In genomic region chr3:96343471-96344120, GRCm38 (mm10) we compare ENCODE assay signal across 23 mouse cellular contexts. TPM values are rescaled to one million over a fixed set of nuclear protein-coding genes. Genes with fewer than 3 reads are reported as not detected.
DNase-seq lines count a peak whose midpoint lies in the region; ATAC-seq and TF ChIP-seq lines count a peak whose summit lies in the region.
"Had no signal": no experiment of that assay in that cellular context is flagged by ENCODE, and none has a peak within 500 bp of the region (broad histone marks: within the 10 kb centered on the region; RNA-seq: fewer than 3 reads in every experiment).

No protein-coding gene starts in this region.

- no peaks in the 10 kb centered on the region for H3K9me3 ChIP-seq in heart, embryonic 11.5 days (replicated peaks; ENCODE audit: control insufficient read depth, low read length)
- H3K9me3 ChIP-seq in midbrain, embryonic 10.5 days (replicated peaks): no peaks in the 10 kb centered on the region
- H3K9me3 ChIP-seq in midbrain, embryonic 14.5 days (ENCODE audit: control insufficient read depth, low read length): no peaks in the 10 kb centered on the region
- no peaks in the 10 kb centered on the region for H3K9me3 ChIP-seq in ES-E14 (ENCODE audit: control insufficient read depth, insufficient read depth, low read depth, low read length)
- no peaks in the 10 kb centered on the region for H3K9me3 ChIP-seq in limb, embryonic 11.5 days (ENCODE audit: control insufficient read depth, low read length)
- H3K9me3 ChIP-seq in forebrain, embryonic 12.5 days: no peaks in the 10 kb centered on the region
- H3K9me3 ChIP-seq: embryonic facial prominence, embryonic 15.5 days; midbrain, embryonic 12.5 days had no signal

- no peaks in the 10 kb centered on the region for H3K36me3 ChIP-seq in heart, embryonic 11.5 days (ENCODE audit: control insufficient read depth, insufficient read depth, low read length)
- no peaks in the 10 kb centered on the region for H3K36me3 ChIP-seq in midbrain, embryonic 10.5 days
- no peaks in the 10 kb centered on the region for H3K36me3 ChIP-seq in midbrain, embryonic 14.5 days (ENCODE audit: control insufficient read depth, insufficient read depth, low read length)
- no peaks in the 10 kb centered on the region for H3K36me3 ChIP-seq in ES-E14 (ENCODE audit: control insufficient read depth, insufficient read depth, low read length, poor library complexity, severe bottlenecking)
- no peaks in the 10 kb centered on the region for H3K36me3 ChIP-seq in limb, embryonic 11.5 days (ENCODE audit: control insufficient read depth, insufficient read depth, low read length)
- H3K36me3 ChIP-seq in forebrain, embryonic 12.5 days (replicated peaks): no peaks in the 10 kb centered on the region
- H3K36me3 ChIP-seq: embryonic facial prominence, embryonic 15.5 days; midbrain, embryonic 12.5 days had no signal

- ATAC-seq in heart, embryonic 11.5 days (replicated peaks; ENCODE audit: insufficient number of reproducible peaks, low FRiP score, low TSS enrichment): no peak
- no peak for ATAC-seq in midbrain, embryonic 14.5 days (ENCODE audit: low FRiP score, low TSS enrichment)
- no peak for ATAC-seq in limb, embryonic 11.5 days (ENCODE audit: insufficient number of reproducible peaks, low FRiP score, low TSS enrichment, low read depth)
- ATAC-seq in forebrain, embryonic 12.5 days (ENCODE audit: low FRiP score): no peak
- ATAC-seq: hindbrain, postnatal 0 days; Patski had no signal

- intact Hi-C loops in heart, postnatal 36 days (cut with DNase I): no loop called here

- H3K4me3 ChIP-seq in heart, embryonic 11.5 days (ENCODE audit: low read depth, low read length): no peak overlapping the region
- peak overlapping the region; percentile 37 for H3K4me3 ChIP-seq in midbrain, embryonic 10.5 days
- no peak overlapping the region for H3K4me3 ChIP-seq in midbrain, embryonic 14.5 days (replicated peaks; ENCODE audit: low read depth, low read length)
- H3K4me3 ChIP-seq in ES-E14 (ENCODE audit: insufficient read depth in 1 of 2, low read depth in 1 of 2, low read length in 2 of 2, poor library complexity in 1 of 2, severe bottlenecking in 1 of 2): peak overlapping the region; percentile 46 to 47
- H3K4me3 ChIP-seq in limb, embryonic 11.5 days (ENCODE audit: low read depth, low read length): no peak overlapping the region
- no peak overlapping the region for H3K4me3 ChIP-seq in forebrain, embryonic 12.5 days (replicated peaks)
- H3K4me3 ChIP-seq: embryonic facial prominence, embryonic 15.5 days; midbrain, embryonic 12.5 days; myocyte had no signal

- no peak overlapping the region for H3K27ac ChIP-seq in heart, embryonic 11.5 days (ENCODE audit: low read depth, low read length)
- H3K27ac ChIP-seq in midbrain, embryonic 10.5 days (replicated peaks): no peak overlapping the region
- H3K27ac ChIP-seq in midbrain, embryonic 14.5 days (replicated peaks; ENCODE audit: low read depth, low read length): no peak overlapping the region
- peak overlapping the region; percentile 64 for H3K27ac ChIP-seq in ES-E14 (ENCODE audit: insufficient read depth, low read depth, low read length, poor library complexity, severe bottlenecking)
- H3K27ac ChIP-seq in limb, embryonic 11.5 days (replicated peaks; ENCODE audit: low read depth, low read length): no peak overlapping the region
- H3K27ac ChIP-seq in forebrain, embryonic 12.5 days: no peak overlapping the region
- H3K27ac ChIP-seq: embryonic facial prominence, embryonic 15.5 days; hindbrain, postnatal 0 days; liver, embryonic 14.5 days; macrophage; midbrain, embryonic 12.5 days; stomach, postnatal 0 days had no signal

- H3K4me1 ChIP-seq in heart, embryonic 11.5 days (ENCODE audit: control insufficient read depth, insufficient read depth, low read length): no peaks in the 10 kb centered on the region
- 0 out of 2 replicates have a peak, but pooled peaks cover 2% of the 10 kb centered on the region for H3K4me1 ChIP-seq in midbrain, embryonic 10.5 days
- H3K4me1 ChIP-seq in midbrain, embryonic 14.5 days (ENCODE audit: control insufficient read depth, insufficient read depth, low read length): no peaks in the 10 kb centered on the region
- peaks cover 9 to 10% of the 10 kb centered on the region in 2 experiments for H3K4me1 ChIP-seq in ES-E14 (ENCODE audit: control insufficient read depth in 2 of 2, insufficient read depth in 2 of 2, low read length in 2 of 2, poor library complexity in 1 of 2)
- no peaks in the 10 kb centered on the region for H3K4me1 ChIP-seq in limb, embryonic 11.5 days (ENCODE audit: control insufficient read depth, insufficient read depth, low read length)
- H3K4me1 ChIP-seq in forebrain, embryonic 12.5 days: no peaks in the 10 kb centered on the region
- H3K4me1 ChIP-seq: embryonic facial prominence, embryonic 15.5 days; midbrain, embryonic 12.5 days had no signal

- H3K4me2 ChIP-seq in heart, embryonic 11.5 days: peak overlapping the region; percentile 19; the same call in 1 of the 2 replicates
- no peak overlapping the region for H3K4me2 ChIP-seq in midbrain, embryonic 14.5 days (ENCODE audit: low read length)
- H3K4me2 ChIP-seq in limb, embryonic 11.5 days (ENCODE audit: low read depth, severe bottlenecking): no peak overlapping the region
- no peak overlapping the region for H3K4me2 ChIP-seq in forebrain, embryonic 12.5 days
- H3K4me2 ChIP-seq: embryonic facial prominence, embryonic 15.5 days; midbrain, embryonic 12.5 days had no signal

- in situ Hi-C loops in ES-E14 (cut with MboI; ENCODE audit: low sequenced_read_pairs in 2 of 2, unreplicated experiment in 2 of 2): loop anchor here in 1 of 2 experiments (25.0 kb wide), 1 partner anchor 94 kb away; no protein-coding TSS in a partner anchor

- H3K9ac ChIP-seq in heart, embryonic 11.5 days (ENCODE audit: low read depth, low read length): no peak overlapping the region
- no peak overlapping the region for H3K9ac ChIP-seq in midbrain, embryonic 14.5 days (replicated peaks; ENCODE audit: low read length)
- 0 out of 2 replicates have a peak overlapping the region, but pooled peaks have one; percentile 48 for H3K9ac ChIP-seq in ES-E14 (ENCODE audit: insufficient read depth, low read depth, low read length, poor library complexity, severe bottlenecking)
- H3K9ac ChIP-seq in limb, embryonic 11.5 days (ENCODE audit: low read length): no peak overlapping the region
- no peak overlapping the region for H3K9ac ChIP-seq in forebrain, embryonic 12.5 days
- H3K9ac ChIP-seq: embryonic facial prominence, embryonic 15.5 days; liver, embryonic 14.5 days; midbrain, embryonic 12.5 days had no signal

- H3K27me3 ChIP-seq in heart, embryonic 11.5 days (ENCODE audit: control insufficient read depth, insufficient read depth, low read length): peaks cover 33% of the 10 kb centered on the region
- peaks cover 64% of the 10 kb centered on the region for H3K27me3 ChIP-seq in midbrain, embryonic 10.5 days (ENCODE audit: low read depth, poor library complexity, severe bottlenecking)
- H3K27me3 ChIP-seq in midbrain, embryonic 14.5 days (ENCODE audit: control insufficient read depth, insufficient read depth, low read length): peaks cover 40% of the 10 kb centered on the region
- H3K27me3 ChIP-seq in limb, embryonic 11.5 days (ENCODE audit: control insufficient read depth, insufficient read depth, low read length): peaks cover 30% of the 10 kb centered on the region
- H3K27me3 ChIP-seq in forebrain, embryonic 12.5 days: peaks cover 51% of the 10 kb centered on the region
- H3K27me3 ChIP-seq: Patski had no signal

- 2% methylated on average over 27 of the region's 27 CpGs for WGBS in heart, embryonic 11.5 days (ENCODE audit: insufficient replicate concordance)
- 1% methylated on average over 27 of the region's 27 CpGs for WGBS in midbrain, embryonic 10.5 days
- 3% methylated on average over 27 of the region's 27 CpGs for WGBS in midbrain, embryonic 14.5 days
- under 1% methylated on average over 27 of the region's 27 CpGs for WGBS in limb, embryonic 11.5 days
- WGBS in forebrain, embryonic 12.5 days: 2% methylated on average over 27 of the region's 27 CpGs

- DNase-seq in heart, postnatal 36 days: no peak
- peak; percentile 20 for DNase-seq in midbrain, embryonic 10.5 days (ENCODE audit: low spot score)
- DNase-seq in midbrain, embryonic 14.5 days: no peak
- no peak for DNase-seq in ES-E14 (ENCODE audit: low read depth, low spot score)
- DNase-seq in limb, embryonic 11.5 days (ENCODE audit: low spot score): peak; percentile 21
- DNase-seq: adrenal gland, postnatal 14 days; cerebellum, adult 9-11 months; gastrocnemius, postnatal 10 days; heart, adult 18-20 months; heart, postnatal 14 days; kidney, adult 2 months; kidney, postnatal 14 days; right cerebral cortex, postnatal 4 days had no signal

TF ChIP-seq in ES-E14, 5 proteins besides CTCF, POLR2A, EP300 and RAD21:
- TF ChIP-seq MAFK (IDR thresholded peaks at IDR 0.05; ENCODE audit: insufficient read depth, low read depth, low read length) (no peak), ZNF384 (IDR thresholded peaks at IDR 0.05; ENCODE audit: low read depth, low read length) (no peak), ZC3H11A (IDR thresholded peaks at IDR 0.05; ENCODE audit: borderline replicate concordance, low read depth, low read length) (no peak), HCFC1 (IDR thresholded peaks at IDR 0.05; ENCODE audit: borderline replicate concordance, insufficient read depth, low read length) (no peak), CHD2 (IDR thresholded peaks at IDR 0.05; ENCODE audit: low read depth, low read length) (no peak)

RNA-seq across cellular contexts. Expression of gene Fcgr1, which starts 49.8 kb away (rescaled TPM):
- 0.89 and 1.3 TPM in 2 replicates for polyA plus RNA-seq in heart, embryonic 11.5 days (2014; fragmentation: Nextera tagmentation; extraction: Ambion mirVana)
- total RNA-seq in heart, postnatal 36 days (2021): 1 to 10 TPM in 1 of 2 experiments, under 1 TPM in 1; 0.47 to 1.4 TPM
- polyA plus RNA-seq in midbrain, embryonic 10.5 days (2016; fragmentation: Nextera tagmentation; extraction: Ambion mirVana): 1.8 and 2.1 TPM in 2 replicates
- 0.27 and 4.8 TPM in 2 replicates for polyA plus RNA-seq in midbrain, embryonic 14.5 days (2014; fragmentation: Nextera tagmentation; extraction: Ambion mirVana)
- not detected in 2 replicates for total RNA-seq in ES-E14 (2012; rRNA removed)
- polyA plus RNA-seq in limb, embryonic 11.5 days (2014; fragmentation: Nextera tagmentation; extraction: Ambion mirVana): 0.67 and 0.88 TPM in 2 replicates
- polyA plus RNA-seq in forebrain, embryonic 12.5 days (2016; fragmentation: Nextera tagmentation; extraction: Ambion mirVana): 0.54 and 0.56 TPM in 2 replicates

Comparison
In these comparisons a context has a peak if more than half of its experiments do, and no peak if none do; other contexts are left out.
1. H3K4me3 ChIP-seq: peak in midbrain, embryonic 10.5 days (single experiment) and ES-E14 (2 of 2); none in heart, embryonic 11.5 days (single experiment), midbrain, embryonic 14.5 days (single experiment), limb, embryonic 11.5 days (single experiment) and forebrain, embryonic 12.5 days (single experiment).
2. DNase-seq: peak in midbrain, embryonic 10.5 days (single experiment) and limb, embryonic 11.5 days (single experiment); none in heart, postnatal 36 days (0 of 2), midbrain, embryonic 14.5 days (single experiment) and ES-E14 (single experiment).